Mouse (Mus musculus) left cerebral cortex, adult 18-20 months (tissue): Measurements from ENCODE around the gene Fbxl13. TPM values are rescaled to one million over a fixed set of nuclear protein-coding genes. Genes with fewer than 3 reads are reported as not detected.

ENCODE experiments used
- DNase-seq, 2 experiments: peaks; one replicate each; pipeline ENCODE4 v3.0.0; 2021 to 2022; ENCODE audit warnings: low spot score in 2 of 2, mixed read lengths in 1 of 2
- total RNA-seq, 2 experiments: library from RNA; stranded (reverse); gene quantifications; 2 replicates each; pipeline ENCODE4 v1.2.3; 2021

The Fbxl13 gene
- total RNA-seq, 2 experiments from 2014 or later, result 0.16 to 0.28 TPM

- no peak for DNase-seq
These were observed 117.9 kb downstream of the Fbxl13 start for GRCm38 (mm10) chr5:21527488-21527911.

DNA sequence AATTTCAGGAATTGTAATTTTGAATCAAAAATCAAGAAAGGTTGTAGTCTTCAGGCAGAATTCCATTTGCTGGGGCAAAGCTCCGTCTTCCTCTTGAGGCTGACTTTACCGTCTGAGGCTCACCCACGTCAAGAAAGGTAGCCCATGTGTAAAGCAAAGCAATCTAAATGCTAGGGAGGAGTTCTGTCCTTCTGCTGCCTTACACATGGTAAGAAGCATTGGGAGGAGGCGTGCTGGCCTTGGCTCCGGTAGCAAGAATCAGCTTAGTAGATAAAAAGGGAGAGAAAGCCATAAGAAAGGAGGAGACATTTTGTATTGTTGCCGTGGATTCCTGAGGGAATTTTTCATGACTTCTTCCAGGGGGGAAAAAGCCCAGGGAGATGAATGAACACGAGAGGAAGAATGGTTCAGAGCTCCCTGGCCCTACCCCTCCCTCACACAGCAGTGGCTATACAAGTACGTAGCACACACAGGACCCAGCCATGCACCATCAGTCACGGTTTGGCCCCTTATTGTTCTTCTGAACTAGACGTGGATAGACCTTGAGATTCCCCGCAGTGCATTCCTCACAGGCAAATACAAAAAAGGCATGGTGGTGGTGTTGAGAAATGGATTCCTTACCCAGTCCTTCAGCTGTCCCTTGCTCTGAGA, 118.5 kb downstream of the Fbxl13 start:
- no peak for DNase-seq

- DNase-seq, result no peak
These were observed 126.3 kb downstream of the Fbxl13 start for GRCm38 (mm10) chr5:21519166-21519565.

DNA sequence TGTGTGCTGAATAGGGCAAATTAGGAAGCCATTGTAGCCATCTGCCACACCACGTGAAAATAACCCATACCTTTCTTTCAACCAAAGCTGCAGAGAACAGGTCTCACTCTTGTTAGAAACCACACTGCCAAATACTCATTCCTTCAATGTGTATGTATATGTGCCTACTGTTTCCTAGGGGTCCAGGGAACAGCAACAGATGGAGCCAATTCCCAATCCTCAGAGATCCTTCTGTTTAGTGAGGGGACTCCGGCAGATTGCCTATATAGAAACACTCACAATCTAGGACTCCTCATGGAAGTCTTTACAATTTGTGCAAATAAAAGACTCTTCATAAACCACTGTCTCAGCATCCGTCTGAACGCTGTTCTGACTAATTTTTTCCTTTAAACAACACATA, 127.2 kb downstream of the Fbxl13 start:
- DNase-seq, result no peak

DNA sequence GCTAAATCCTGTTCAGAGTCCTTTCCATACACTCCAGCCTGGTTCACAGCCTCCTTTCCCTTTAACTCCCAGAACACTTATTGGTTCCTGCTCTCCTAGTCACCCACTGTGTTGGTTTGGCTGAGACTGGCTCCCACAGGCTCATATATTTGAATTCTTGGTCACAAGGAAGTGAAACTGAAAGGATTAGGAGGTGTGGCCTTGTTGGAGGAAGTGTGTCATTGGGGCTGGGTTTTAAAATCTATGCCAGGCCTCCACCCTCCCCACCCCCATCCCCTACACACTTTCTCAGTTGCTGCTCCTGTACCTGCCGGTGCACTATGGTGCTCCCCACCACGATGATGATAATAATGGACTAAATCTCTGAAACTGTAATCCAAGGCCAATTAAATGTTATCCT, 127.9 kb downstream of the Fbxl13 start:
- DNase-seq, result no peak

DNA sequence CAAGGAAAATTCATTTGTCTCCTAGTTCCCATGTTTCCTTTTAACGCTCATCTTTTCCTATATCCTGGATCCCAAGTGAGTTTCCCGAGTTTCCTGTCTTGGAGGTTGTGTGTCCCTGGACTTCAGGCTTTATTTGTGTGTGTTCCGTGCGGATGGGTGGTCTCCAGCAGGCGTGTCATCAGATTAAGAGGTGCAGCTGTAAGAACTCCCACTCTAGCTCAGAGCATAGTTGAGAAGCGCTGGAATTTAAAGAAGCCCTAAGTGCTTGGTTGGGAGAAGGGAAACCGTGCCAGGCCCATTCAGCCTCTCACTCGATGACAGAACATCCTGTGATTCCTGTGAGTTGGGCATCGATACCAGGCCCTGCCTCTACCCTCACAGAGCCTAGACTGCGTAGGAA, 132.1 kb downstream of the Fbxl13 start:
- no peak for DNase-seq

- DNase-seq, result no peak
These were observed 135.6 kb downstream of the Fbxl13 start for GRCm38 (mm10) chr5:21509801-21510200.

DNA sequence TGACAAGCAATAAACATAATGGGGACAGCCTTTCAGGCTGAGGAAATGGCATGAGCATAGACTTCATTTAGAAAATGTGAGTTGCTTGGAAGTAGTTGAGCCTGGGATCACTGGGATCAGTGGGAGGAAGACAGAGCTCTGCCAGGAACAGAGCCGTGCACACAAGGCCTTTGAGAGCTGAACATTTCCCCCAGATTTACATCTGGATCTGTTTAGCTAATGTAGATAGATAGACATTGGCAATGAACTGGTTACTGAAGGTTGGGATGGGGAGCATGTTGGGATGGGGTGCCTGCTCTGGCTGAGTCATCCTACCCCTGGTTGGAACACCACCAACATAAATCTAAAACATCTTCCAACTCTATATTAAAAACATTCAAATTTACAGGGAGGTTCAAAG, 138.5 kb downstream of the Fbxl13 start:
- no peak for DNase-seq

DNA sequence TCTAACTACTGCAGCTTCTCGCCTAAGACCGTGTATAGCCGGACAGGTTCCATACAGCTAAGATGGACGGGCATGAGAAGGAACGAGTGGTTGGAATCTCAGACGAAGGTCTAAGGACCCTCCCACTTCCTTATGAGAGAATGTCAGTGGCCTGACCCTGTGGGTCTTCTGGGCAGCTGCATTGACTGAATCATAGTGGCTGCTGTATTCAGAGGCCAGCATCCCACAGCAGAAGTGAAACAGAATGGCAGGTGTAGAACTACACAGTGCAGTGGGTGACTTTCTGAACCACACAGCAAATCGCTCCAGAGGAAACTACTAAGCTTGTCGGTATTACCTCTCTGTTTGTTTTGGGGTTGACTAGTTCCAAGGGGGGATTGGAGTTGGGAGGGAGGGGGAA, 140.3 kb downstream of the Fbxl13 start:
- no peak for DNase-seq

DNA sequence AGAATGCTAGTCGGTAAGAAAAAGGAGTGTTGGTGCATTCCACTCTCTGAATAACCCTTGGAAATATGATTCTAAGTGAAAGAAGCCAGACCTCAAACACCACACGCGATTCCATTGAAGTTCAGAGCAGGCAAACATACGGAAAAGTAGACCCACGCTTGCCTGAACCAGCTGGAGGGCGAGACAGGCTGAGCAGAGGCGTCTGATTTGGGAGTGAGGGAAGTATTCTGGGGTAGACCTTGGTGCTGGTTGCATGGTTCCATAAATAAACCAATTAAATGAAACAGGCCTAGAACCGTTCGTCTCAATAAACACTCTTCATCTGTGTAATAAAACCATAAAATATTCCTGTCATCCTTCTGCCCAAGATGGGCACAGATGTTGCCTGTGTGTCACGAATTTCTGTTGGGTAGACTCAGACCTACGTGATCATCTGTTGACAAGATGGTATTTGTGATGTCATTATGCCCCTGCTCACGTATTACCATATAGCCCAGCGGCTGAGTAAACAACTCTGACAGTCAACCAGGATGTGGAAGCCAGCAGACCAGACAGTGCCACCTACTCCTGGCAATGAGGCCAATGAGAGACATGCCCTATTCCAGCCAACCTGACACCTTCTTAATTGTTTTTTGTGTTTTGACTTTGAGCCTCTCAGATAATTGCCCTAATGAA, 142.4 kb downstream of the Fbxl13 start:
- peak in 1 of 2 experiments; percentile 65 for DNase-seq

DNA sequence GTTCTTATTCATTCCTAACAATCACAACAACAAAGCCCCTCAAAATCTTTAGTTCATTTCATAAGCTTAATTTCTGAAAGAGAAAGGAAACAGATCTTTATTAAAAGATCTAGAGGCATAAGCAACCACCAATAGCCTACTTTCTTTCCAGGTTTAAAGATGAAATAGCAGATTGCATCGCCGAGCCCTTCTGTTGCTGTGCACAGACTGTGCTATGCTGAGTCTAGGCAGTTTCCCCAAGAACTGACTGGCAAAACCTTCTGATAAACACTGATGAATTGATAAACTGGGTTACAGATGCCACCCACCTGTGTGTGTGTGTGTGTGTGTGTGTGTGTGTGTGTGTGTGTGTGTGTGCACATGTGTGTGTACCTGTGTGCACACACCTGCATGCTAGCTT, 144.5 kb downstream of the Fbxl13 start:
- DNase-seq, result no peak

DNA sequence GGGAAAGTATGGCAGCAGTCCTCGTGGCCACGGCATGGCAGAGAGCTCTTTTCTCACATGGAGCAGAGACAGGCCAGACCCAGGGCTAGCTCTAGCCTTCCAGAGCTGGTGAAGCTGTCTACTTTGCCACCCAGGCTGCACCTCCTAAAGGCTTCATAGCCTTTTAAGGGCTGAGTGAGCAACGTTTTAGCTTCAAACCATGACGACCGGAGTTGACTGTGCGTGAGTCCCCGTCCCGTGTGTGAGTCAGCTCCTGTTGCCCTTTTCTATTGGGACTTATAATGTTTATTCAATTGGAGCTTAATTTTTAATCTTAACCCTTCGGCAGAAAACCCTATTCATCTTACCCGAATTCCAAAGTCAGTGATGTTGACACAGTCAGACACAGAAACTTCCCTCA, 145.3 kb downstream of the Fbxl13 start:
- no peak for DNase-seq

DNA sequence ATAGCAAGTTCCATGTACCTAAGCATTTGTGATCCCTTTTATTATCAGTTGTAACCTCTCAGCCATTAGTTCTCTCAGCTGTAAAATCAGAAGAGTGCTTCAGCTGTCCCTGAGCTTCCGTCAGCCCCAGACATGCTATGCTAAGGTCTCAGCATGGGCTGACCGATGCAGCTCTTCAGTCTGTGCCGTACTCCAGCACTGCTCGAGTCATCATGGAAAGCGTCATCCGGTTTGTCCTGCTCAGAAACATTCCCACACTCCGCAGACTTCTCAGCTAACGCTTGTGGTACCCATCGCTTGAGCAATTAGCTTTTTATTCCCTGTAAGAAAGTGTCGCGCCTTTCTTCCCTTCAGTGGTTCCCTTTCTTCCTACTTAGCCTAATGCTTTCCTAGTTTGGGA, 146.5 kb downstream of the Fbxl13 start:
- DNase-seq, result no peak

GRCm38 (mm10) chr5:21498490-21498889, 146.9 kb downstream of the Fbxl13 start:
- DNase-seq, result no peak

- DNase-seq, result no peak
These were observed 148.6 kb downstream of the Fbxl13 start for GRCm38 (mm10) chr5:21496881-21497280.

DNA sequence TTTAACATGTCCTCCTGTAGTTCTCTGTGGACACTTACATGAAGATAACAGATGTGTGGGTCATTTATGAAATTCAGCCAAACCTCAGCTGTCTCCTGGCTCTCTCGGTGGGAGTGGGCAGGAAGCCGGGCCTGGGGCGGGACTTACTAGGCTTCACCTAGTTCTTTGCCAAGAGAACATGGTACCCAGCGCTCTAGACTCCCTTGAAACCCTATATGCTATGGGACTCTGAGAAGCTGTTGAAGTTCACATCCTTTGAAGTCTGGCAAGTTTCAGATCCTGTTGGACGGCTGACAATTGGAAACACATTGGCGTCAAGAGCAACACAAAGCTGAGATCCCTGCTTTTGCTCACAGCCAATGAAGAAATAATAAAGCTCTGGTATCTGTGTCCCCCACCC, 149.1 kb downstream of the Fbxl13 start:
- DNase-seq, result no peak

DNA sequence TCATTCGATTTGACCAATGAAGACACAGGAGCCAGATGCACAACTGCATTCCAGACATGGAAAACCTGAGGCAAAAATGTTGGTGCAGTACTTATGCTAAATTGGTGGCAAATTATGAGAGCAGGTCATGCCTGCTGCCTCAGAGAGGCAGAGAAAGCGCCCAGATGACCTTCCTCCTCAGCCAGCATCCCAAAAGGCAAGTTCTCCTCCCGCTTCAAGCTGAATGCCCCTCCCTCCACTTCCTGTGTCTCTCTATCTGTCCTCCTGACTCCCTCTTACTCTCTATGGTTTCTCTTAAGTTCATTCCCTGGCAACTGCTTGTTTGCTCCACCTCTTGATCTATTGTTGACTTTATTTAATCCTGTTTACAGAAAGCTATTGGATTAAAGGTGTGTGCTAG, 150.7 kb downstream of the Fbxl13 start:
- DNase-seq, result no peak

GRCm38 (mm10) chr5:21493294-21493999, 152.0 kb downstream of the Fbxl13 start:
- no peak for DNase-seq

- no peak for DNase-seq
These were observed 153.2 kb downstream of the Fbxl13 start for GRCm38 (mm10) chr5:21492213-21492612.

DNA sequence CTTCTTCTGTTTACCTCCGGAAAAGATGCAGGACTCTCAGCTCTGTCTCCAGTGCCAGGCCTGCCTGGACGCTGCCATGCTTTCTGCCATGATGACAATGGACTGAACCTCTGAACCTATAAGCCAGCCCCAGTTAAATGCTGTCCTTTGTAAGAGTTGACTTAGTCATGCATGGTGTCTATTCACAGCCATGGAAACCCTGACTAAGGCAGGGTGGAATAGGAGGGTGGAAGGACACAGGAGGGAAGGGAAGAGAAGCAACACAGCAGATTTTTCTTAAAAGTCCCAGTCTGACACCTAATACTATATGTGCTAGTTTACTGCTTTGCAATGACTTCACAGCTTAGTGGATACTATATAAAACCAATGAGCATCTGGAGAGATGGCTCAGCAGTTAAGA, 154.0 kb downstream of the Fbxl13 start:
- DNase-seq, result no peak

- DNase-seq, result no peak
These were observed 156.3 kb downstream of the Fbxl13 start for GRCm38 (mm10) chr5:21489135-21489534.

GRCm38 (mm10) chr5:21488506-21488905, 156.9 kb downstream of the Fbxl13 start:
- DNase-seq, result no peak
